Mouse (Mus musculus): ENCODE data around the gene Cnksr3.

DNA sequence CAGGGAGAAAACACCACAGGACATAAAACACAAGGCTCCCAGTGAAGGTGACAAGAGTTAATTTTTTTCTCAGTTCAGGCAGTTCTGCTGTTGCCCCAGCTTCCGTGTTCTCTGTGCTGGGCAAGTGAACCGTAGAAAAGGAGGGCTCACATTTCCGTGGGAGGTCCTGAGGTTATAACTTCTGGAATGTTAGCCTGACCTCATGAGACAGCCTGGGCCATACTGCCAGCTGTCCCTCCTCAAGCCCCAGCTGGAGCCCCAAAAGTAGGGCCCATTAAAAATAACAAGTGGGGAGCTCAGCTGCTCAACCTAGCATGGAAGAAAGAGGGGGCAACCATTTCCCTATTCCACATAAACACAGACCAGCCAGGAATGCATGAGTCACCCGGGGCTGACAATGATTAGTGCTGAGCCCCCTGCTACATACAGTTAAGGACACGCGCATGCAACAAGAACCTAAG is 28.8 kb downstream of the Cnksr3 start:
- TF ChIP-seq CTCF (IDR thresholded peaks at IDR 0.05; ENCODE audit: borderline replicate concordance, insufficient read depth, low read depth, low read length): no peak
- no peak for TF ChIP-seq POLR2A (IDR thresholded peaks at IDR 0.05; ENCODE audit: borderline replicate concordance, insufficient read depth, low read length)
